Mouse (Mus musculus) kidney, embryonic 16.5 days (tissue): ENCODE data around the gene Klf11. TPM values are rescaled to one million over a fixed set of nuclear protein-coding genes. Genes with fewer than 3 reads are reported as not detected.

Source experiments
- ATAC-seq: fragments of 200-750 bp; cut with Nextera tagmentation; 2 replicates; pipeline ENCODE4 v1.8.0; 2017; ENCODE audit warnings: moderate TSS enrichment; ENCODE audit not compliant: low FRiP score, low TSS enrichment
- H3K27ac ChIP-seq: fragments of 300-500 bp; sonication (generic); 2 replicates; pipeline ENCODE4 v1.5.1; 2014; ENCODE audit warnings: low read length
- H3K27me3 ChIP-seq: fragments of 300-500 bp; sonication (generic); 2 replicates; pipeline ENCODE4 v1.6.1; 2014; ENCODE audit warnings: low read length, control low read depth, mixed read lengths; ENCODE audit not compliant: insufficient read depth
- H3K36me3 ChIP-seq: fragments of 300-500 bp; sonication (generic); 2 replicates; pipeline ENCODE4 v1.6.1; 2014; ENCODE audit warnings: low read length, control low read depth, mixed read lengths; ENCODE audit not compliant: insufficient read depth
- H3K4me1 ChIP-seq: fragments of 300-500 bp; sonication (generic); 2 replicates; pipeline ENCODE4 v1.6.1; 2014; ENCODE audit warnings: low read length, control low read depth, mixed read lengths; ENCODE audit not compliant: insufficient read depth
- H3K4me2 ChIP-seq: fragments of 300-500 bp; sonication (generic); replicated peaks from 2 replicates; pipeline ENCODE4 v1.6.1; 2014; ENCODE audit warnings: low read depth, low read length
- H3K4me3 ChIP-seq: fragments of 300-500 bp; sonication (generic); 2 replicates; pipeline ENCODE4 v1.5.1; 2014; ENCODE audit warnings: mild to moderate bottlenecking, low read length
- H3K9ac ChIP-seq: fragments of 300-500 bp; sonication (generic); replicated peaks from 2 replicates; pipeline ENCODE4 v1.6.1; 2014; ENCODE audit warnings: low read length
- H3K9me3 ChIP-seq: fragments of 300-500 bp; sonication (generic); 2 replicates; pipeline ENCODE4 v1.6.1; 2016; ENCODE audit warnings: low read length, control low read depth
- WGBS: fragments of 180-500 bp; shearing (Covaris S2); extraction: QIAGEN DNeasy Blood & Tissue Kit; methylation state at CpG from one replicate; pipeline ENCODE4 v1.1.7; 2014; 5-methylcytosine and 5-hydroxymethylcytosine counted together
- polyA plus RNA-seq: library from polyadenylated mRNA; unstranded; fragments of >200 nt; fragmentation: Nextera tagmentation; extraction: Ambion mirVana; gene quantifications from 2 replicates; pipeline ENCODE4 v1.2.1, GENCODE M21; 2015

The Klf11 gene
- polyA plus RNA-seq, 1 experiment from 2014 or later = 15.6 TPM

DNA sequence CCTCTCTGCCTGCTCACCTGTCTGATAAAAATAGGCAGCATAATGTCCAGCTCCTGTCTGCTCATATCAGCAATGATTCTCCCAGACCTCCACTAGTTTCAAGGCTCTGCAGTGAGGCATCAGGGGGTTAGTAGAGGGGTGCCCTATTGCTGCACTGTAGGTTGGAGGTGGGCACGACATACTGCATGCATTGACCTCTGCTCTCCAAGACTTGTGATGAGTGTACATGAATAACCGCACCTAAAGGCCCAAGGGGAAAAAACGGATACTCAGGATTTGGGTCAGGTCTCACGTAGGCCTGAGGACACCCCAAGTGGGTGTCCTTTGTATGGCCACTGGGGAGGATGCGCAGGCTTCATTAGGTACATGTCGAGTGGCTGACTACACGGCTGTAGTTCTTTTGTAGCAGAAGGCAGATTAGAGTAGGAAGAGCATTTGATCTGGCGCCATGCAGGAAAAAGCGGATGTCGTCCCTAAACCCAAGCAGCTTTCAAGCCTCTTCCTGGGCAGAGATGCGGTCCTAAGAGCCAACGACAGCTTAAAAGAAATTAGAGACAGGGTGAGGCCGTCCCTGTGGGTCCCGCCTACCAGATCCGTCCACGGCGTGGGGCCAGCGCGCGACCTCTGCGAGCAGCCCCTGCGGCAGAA is 535 bp upstream of the Klf11 start:
- peaks cover 15% of the 10 kb centered on the region; the same call in 1 of the 2 replicates for H3K36me3 ChIP-seq
- no peaks in the 10 kb centered on the region for H3K9me3 ChIP-seq
- peak; percentile 8 for ATAC-seq
- H3K4me3 ChIP-seq = peak overlapping the region; percentile 93
- peak overlapping the region; percentile 64 for H3K9ac ChIP-seq
- H3K4me1 ChIP-seq = peaks cover 32% of the 10 kb centered on the region
- 5% methylated on average over 22 of the region's 22 CpGs for WGBS
- no peaks in the 10 kb centered on the region for H3K27me3 ChIP-seq
- peak overlapping the region; percentile 82 for H3K27ac ChIP-seq
- peak overlapping the region; percentile 70 for H3K4me2 ChIP-seq

DNA sequence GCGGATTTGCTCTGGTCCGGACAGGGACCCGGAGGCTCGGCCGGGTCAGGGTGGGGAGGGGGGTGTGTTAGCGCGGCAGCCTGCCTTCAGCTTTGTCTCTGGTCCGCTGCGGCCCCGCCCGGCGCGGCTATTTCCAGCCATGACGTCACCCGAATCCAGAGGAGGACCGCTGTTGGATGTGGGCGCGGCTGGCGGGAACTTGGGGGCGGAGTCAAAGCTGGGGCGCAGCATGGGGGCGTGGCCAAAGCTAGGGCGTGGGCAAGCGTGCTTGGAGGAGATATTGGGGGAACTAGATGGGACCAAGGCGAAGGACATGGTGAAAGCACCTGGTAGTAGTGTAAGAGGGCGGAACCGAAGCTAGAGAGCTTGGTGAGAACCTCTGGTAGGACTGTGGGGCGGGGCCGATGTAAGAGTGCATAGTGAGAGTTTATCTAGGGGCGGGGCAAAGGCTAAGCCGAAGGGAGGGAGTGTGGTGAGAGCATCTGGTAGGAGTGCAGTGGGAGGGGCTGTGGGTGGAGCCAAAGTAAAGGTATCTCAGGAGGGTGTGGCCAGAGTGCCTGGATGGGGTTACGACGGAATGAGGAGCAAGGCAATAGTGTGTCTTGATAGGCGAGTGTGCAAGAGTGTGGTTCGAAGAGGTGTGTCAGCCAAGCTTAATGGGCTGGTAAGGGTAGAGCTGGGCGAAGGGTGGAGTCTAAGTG is 718 bp downstream of the Klf11 start:
- Histone ChIP-seq H3K4me1 (peaks cover 40% of the 10 kb centered on the region), H3K27me3 (no peaks in the 10 kb centered on the region), H3K4me3 (peak overlapping the region; percentile 93), H3K9ac (peak overlapping the region; percentile 95), H3K36me3 (peaks cover 24% of the 10 kb centered on the region), H3K27ac (peak overlapping the region; percentile 97), H3K4me2 (peak overlapping the region; percentile 70), H3K9me3 (no peaks in the 10 kb centered on the region)
- ATAC-seq = peak; percentile 87
- WGBS = under 1% methylated on average over 36 of the region's 36 CpGs

DNA sequence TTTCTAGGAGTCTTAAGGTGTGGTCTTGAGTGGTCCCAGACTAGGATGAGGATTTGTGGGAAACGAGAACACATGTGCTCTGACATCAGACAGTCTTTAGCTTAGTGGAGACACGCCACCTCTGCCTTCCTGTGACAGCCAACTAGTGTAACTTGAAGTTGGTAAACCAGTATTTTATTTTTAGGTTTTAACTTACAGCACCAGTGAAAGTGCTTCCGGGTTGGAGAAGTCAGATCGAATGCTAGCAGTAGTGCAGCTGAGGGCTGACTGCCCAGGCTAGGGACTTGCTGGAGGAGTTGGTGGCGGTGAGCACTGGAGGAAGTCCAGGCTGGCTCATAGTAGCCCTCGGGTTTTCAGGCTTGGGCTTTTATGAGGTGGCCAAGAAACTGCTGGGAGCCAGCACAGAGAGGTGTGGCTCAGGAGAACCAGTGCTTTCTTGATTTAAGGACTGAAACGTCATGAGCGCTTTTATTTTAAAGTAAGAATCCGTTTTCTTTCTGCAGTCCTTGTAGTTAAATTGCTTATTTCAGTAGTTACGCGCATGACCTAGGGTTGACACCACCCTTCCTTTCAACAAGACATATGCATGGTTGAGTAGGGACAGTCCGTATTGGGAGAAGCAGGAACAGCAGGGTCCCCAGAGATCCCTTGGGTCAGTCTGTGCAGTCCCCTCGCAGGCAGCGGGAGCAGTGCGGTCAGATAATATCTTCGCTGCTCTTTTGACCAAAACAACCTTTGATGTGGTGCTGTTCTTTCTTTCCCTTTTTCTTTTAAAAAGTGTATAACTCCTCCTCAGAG is 3.2 kb downstream of the Klf11 start:
- Histone ChIP-seq H3K36me3 (peaks cover 39% of the 10 kb centered on the region), H3K27ac (no peak overlapping the region)
- 65% methylated on average over 16 of the region's 16 CpGs for WGBS

DNA sequence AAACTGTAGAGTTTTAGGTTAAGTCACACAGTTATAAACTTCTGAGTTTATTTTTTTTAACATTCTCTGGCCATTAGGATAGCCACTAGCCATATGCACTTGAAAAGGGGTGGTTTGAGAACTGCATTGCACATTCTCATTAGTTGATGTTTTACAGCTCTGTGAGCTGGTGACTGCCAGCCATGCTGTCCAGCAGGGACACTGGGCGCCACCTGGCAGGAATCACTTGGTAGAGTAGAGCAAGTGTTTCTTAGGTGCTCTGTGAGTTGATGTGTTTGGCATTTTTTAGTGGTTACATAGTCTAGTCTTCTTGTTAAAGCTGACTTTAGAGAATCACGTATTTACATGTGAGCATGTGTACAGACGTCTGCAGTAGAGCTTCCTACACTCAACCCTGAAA is 5.4 kb downstream of the Klf11 start:
- Histone ChIP-seq H3K27me3 (no peaks in the 10 kb centered on the region), H3K4me1 (peaks cover 37% of the 10 kb centered on the region), H3K27ac (no peak overlapping the region), H3K36me3 (peaks cover 53% of the 10 kb centered on the region), H3K9ac (no peak overlapping the region), H3K9me3 (no peaks in the 10 kb centered on the region), H3K4me2 (no peak overlapping the region), H3K4me3 (no peak overlapping the region)
- WGBS = 79% methylated on average over 3 of the region's 3 CpGs
- no peak for ATAC-seq

More for the DNA sequence above, 3.2 kb downstream of the Klf11 start:
- Histone ChIP-seq H3K4me3 (no peak overlapping the region), H3K9ac (no peak overlapping the region), H3K27me3 (no peaks in the 10 kb centered on the region), H3K9me3 (no peaks in the 10 kb centered on the region), H3K4me1 (peaks cover 45% of the 10 kb centered on the region), H3K4me2 (no peak overlapping the region)
- no peak for ATAC-seq

DNA sequence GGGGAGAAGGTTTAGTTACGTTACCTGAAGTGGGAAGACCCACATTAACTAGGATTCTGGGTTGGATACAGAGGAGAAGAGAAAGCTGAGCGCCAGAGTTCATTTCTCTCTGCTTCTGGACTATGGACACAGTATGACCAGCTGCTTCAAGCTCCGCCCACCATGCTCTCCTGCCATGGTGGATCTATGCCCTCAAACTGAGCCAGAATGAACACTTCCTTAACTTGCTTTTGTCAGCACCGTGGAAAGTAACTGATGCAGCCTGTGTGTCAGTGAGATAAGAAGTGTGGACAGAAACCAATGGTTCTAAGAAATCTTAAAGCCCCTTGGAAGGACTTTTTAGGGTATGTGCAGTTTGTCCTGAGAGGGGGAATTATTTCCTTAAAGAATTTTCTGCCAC is 7.9 kb downstream of the Klf11 start:
- Histone ChIP-seq H3K27ac (no peak overlapping the region), H3K9me3 (no peaks in the 10 kb centered on the region), H3K27me3 (no peaks in the 10 kb centered on the region), H3K9ac (no peak overlapping the region), H3K4me1 (peaks cover 18% of the 10 kb centered on the region), H3K4me2 (no peak overlapping the region), H3K4me3 (no peak overlapping the region), H3K36me3 (peaks cover 55% of the 10 kb centered on the region)
- no peak for ATAC-seq
- 90% methylated on average over 4 of the region's 4 CpGs for WGBS

DNA sequence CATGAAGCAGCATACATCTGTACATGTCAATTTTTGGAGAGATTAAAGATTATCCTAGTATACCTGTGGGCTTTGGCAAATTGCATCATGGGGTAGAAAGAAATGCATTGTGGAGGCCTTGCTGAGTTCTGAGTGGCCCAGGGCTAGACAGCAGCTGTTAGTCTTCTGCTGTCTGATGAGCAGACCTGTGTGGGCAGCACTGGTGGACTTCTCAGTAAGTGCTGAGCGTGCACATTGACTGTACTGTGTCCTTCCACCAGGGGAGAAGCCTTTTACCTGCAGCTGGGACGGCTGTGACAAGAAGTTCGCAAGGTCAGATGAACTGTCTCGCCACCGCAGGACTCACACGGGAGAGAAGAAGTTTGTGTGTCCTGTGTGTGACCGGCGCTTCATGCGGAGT is 8.8 kb downstream of the Klf11 start:
- no peaks in the 10 kb centered on the region for H3K9me3 ChIP-seq
- WGBS = 80% methylated on average over 9 of the region's 9 CpGs
- H3K36me3 ChIP-seq = peaks cover 52% of the 10 kb centered on the region
- no peak overlapping the region for H3K27ac ChIP-seq
- no peak overlapping the region for H3K4me3 ChIP-seq
- H3K9ac ChIP-seq = no peak overlapping the region
- no peak overlapping the region for H3K4me2 ChIP-seq
- ATAC-seq = no peak
- H3K4me1 ChIP-seq = peaks cover 14% of the 10 kb centered on the region
- no peaks in the 10 kb centered on the region for H3K27me3 ChIP-seq

DNA sequence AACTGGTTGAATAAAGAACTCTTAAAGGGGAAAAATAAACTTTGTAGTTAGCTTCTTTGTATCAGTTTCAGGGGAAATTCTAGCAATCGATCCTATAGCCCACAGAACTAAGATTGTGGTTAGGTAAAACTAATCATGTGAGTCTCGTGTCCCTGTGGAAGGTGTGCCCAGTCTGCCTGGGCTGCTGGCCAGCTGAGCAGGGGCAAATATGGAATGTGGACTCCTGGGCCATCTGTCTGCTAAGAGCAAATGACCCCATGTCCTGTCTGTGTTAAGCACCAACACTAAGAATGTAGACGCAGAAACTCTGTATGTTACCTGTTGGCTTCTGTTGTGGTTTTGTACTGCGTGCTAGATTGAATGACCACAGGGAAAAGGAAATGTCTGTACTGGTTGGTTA is 10.0 kb downstream of the Klf11 start:
- 82% methylated on average over 4 of the region's 4 CpGs for WGBS
- peaks cover 49% of the 10 kb centered on the region for H3K36me3 ChIP-seq

DNA sequence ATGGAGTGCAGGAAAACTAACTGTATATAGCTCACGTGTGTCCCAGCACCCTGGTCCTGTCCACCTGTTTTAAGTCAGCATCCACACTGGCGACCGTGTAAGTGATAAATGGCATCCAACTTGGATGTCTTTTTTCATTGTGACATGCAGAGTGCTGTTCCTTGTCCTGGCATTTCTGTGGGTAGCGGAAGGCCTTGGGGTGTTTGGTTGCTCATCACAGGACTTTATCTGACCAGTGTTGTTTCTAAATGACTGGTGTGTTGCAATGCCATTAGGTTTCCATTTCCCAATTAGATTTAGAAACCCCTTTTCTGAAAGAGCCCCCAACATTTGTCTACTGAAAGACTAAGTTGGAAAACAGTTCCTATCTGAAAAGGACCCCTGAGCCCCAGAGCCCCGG is 11.1 kb downstream of the Klf11 start:
- Histone ChIP-seq H3K27me3 (no peaks in the 10 kb centered on the region), H3K9me3 (no peaks in the 10 kb centered on the region), H3K4me3 (no peak overlapping the region), H3K27ac (no peak overlapping the region), H3K9ac (no peak overlapping the region), H3K4me1 (peaks cover 3% of the 10 kb centered on the region; the same call in 1 of the 2 replicates), H3K36me3 (peaks cover 50% of the 10 kb centered on the region), H3K4me2 (no peak overlapping the region)
- WGBS = 84% methylated on average over 5 of the region's 5 CpGs
- no peak for ATAC-seq

More for the DNA sequence above, 10.0 kb downstream of the Klf11 start:
- no peak overlapping the region for H3K27ac ChIP-seq
- H3K4me2 ChIP-seq = no peak overlapping the region
- H3K4me1 ChIP-seq = peaks cover 11% of the 10 kb centered on the region
- no peaks in the 10 kb centered on the region for H3K9me3 ChIP-seq
- H3K27me3 ChIP-seq = no peaks in the 10 kb centered on the region
- ATAC-seq = no peak
- no peak overlapping the region for H3K9ac ChIP-seq
- H3K4me3 ChIP-seq = no peak overlapping the region

DNA sequence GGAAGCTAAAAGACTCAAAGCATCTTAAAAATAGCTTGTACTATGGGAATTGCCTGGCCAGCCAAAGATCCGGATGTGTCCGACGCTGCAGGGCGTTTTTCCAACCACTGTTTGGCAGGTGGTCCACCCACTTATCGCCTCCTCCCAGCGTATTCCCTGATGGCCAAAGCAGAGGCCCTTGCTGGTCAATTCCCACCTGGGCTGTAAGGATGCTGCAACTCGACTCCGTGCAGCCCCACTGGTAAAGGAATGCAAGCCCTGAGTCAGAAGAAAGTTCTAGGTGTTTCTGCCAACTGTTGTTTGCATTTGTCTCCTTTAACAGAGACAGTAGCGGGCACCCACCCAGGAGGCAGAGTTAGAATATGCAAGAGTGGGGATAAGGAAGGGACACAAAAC is 29.0 kb downstream of the Klf11 start:
- Histone ChIP-seq H3K27ac (peak overlapping the region; percentile 86), H3K27me3 (peaks cover 11% of the 10 kb centered on the region; the same call in 1 of the 2 replicates), H3K4me1 (peaks cover 28% of the 10 kb centered on the region), H3K36me3 (no peaks in the 10 kb centered on the region), H3K4me3 (peak overlapping the region; percentile 63), H3K9ac (peak overlapping the region; percentile 82), H3K9me3 (no peaks in the 10 kb centered on the region), H3K4me2 (peak overlapping the region; percentile 92)
- 12% methylated on average over 9 of the region's 9 CpGs for WGBS
- ATAC-seq = peak; percentile 0; the same call in 1 of the 2 replicates
